Mouse (Mus musculus): ENCODE results near the gene Rom1. TPM values are rescaled to one million over a fixed set of nuclear protein-coding genes. Genes with fewer than 3 reads are reported as not detected.

Gene Rom1
- polyA plus RNA-seq, 1 experiment from 2014 or later, result 3.9 TPM

- peaks cover 4% of the 10 kb centered on the region; the same call in 1 of the 2 replicates for H3K36me3 ChIP-seq (ENCODE audit: control insufficient read depth, insufficient read depth, low read length)
- peak overlapping the region; percentile 93 for H3K9ac ChIP-seq (ENCODE audit: low read depth, low read length)
- peak overlapping the region; percentile 92 for H3K27ac ChIP-seq (ENCODE audit: low read depth, low read length)
- ATAC-seq (replicated peaks; ENCODE audit: low FRiP score), result no peak
- peaks cover 6% of the 10 kb centered on the region; the same call in 1 of the 2 replicates for H3K4me1 ChIP-seq (replicated peaks; ENCODE audit: control insufficient read depth, insufficient read depth, low read length)
- peak overlapping the region; percentile 88 for H3K4me2 ChIP-seq
- H3K4me3 ChIP-seq (ENCODE audit: low read depth, low read length), result peak overlapping the region; percentile 73
- DNase-seq (ENCODE audit: low spot score), result no peak
- H3K27me3 ChIP-seq (replicated peaks; ENCODE audit: control insufficient read depth, insufficient read depth, low read length), result no peaks in the 10 kb centered on the region
- 13% methylated on average over 19 of the region's 19 CpGs for WGBS
- H3K9me3 ChIP-seq (ENCODE audit: control insufficient read depth, low read length), result no peaks in the 10 kb centered on the region
Observed at GRCm38 (mm10) chr19:8887585-8888463, 41.3 kb downstream of the Rom1 start.

- DNase-seq (ENCODE audit: low spot score) (no peak), ATAC-seq (replicated peaks; ENCODE audit: low FRiP score) (no peak)
- Histone ChIP-seq H3K9ac (ENCODE audit: low read depth, low read length) (peak overlapping the region; percentile 93), H3K36me3 (ENCODE audit: control insufficient read depth, insufficient read depth, low read length) (peaks cover 4% of the 10 kb centered on the region; the same call in 1 of the 2 replicates), H3K27ac (ENCODE audit: low read depth, low read length) (peak overlapping the region; percentile 92), H3K27me3 (replicated peaks; ENCODE audit: control insufficient read depth, insufficient read depth, low read length) (no peaks in the 10 kb centered on the region), H3K9me3 (ENCODE audit: control insufficient read depth, low read length) (no peaks in the 10 kb centered on the region), H3K4me3 (ENCODE audit: low read depth, low read length) (peak overlapping the region; percentile 73), H3K4me2 (peak overlapping the region; percentile 88), H3K4me1 (replicated peaks; ENCODE audit: control insufficient read depth, insufficient read depth, low read length) (peaks cover 6% of the 10 kb centered on the region; the same call in 1 of the 2 replicates)
- 44% methylated on average over 1 of the region's 1 CpGs for WGBS
Observed at GRCm38 (mm10) chr19:8886916-8887584, 42.1 kb downstream of the Rom1 start.

- no peak within 1 kb of the TSS for H3K4me2 ChIP-seq
- ATAC-seq (replicated peaks; ENCODE audit: low FRiP score), result no peak
- H3K9ac ChIP-seq (ENCODE audit: low read depth, low read length), result no peak within 1 kb of the TSS
- no peaks in the 10 kb centered on the region for H3K27me3 ChIP-seq (replicated peaks; ENCODE audit: control insufficient read depth, insufficient read depth, low read length)
- peaks cover 12% of the 10 kb centered on the region for H3K4me1 ChIP-seq (replicated peaks; ENCODE audit: control insufficient read depth, insufficient read depth, low read length)
- no peak within 1 kb of the TSS for H3K4me3 ChIP-seq (ENCODE audit: low read depth, low read length)
- H3K9me3 ChIP-seq (ENCODE audit: control insufficient read depth, low read length), result no peaks in the 10 kb centered on the region
- WGBS, result 69% methylated on average over 3 of the region's 3 CpGs
- DNase-seq (ENCODE audit: low spot score), result no peak
- H3K36me3 ChIP-seq (ENCODE audit: control insufficient read depth, insufficient read depth, low read length), result no peaks in the 10 kb centered on the region
- no peak within 1 kb of the TSS for H3K27ac ChIP-seq (ENCODE audit: low read depth, low read length)
Observed at GRCm38 (mm10) chr19:8883616-8884015, 45.5 kb downstream of the Rom1 start, which contains the start of the genes Lbhd1 and Gm49403. TSS of gene Lbhd1 (plus strand) at chr19:8883732. TSS of gene Gm49403 (plus strand) at chr19:8883930.

GRCm38 (mm10) chr19:8881034-8881392 lies 48.1 kb downstream of the Rom1 start:
- WGBS, result 15% methylated on average over 3 of the region's 3 CpGs
- Histone ChIP-seq H3K4me2 (peak overlapping the region; percentile 92), H3K27me3 (replicated peaks; ENCODE audit: control insufficient read depth, insufficient read depth, low read length) (no peaks in the 10 kb centered on the region), H3K27ac (ENCODE audit: low read depth, low read length) (no peak overlapping the region), H3K4me1 (replicated peaks; ENCODE audit: control insufficient read depth, insufficient read depth, low read length) (peaks cover 8% of the 10 kb centered on the region), H3K36me3 (ENCODE audit: control insufficient read depth, insufficient read depth, low read length) (peaks cover 12% of the 10 kb centered on the region), H3K4me3 (ENCODE audit: low read depth, low read length) (peak overlapping the region; percentile 94), H3K9me3 (ENCODE audit: control insufficient read depth, low read length) (no peaks in the 10 kb centered on the region), H3K9ac (ENCODE audit: low read depth, low read length) (peak overlapping the region; percentile 95)
- ATAC-seq (replicated peaks; ENCODE audit: low FRiP score), result no peak
- no peak for DNase-seq (ENCODE audit: low spot score)

- Histone ChIP-seq H3K4me2 (peak within 1 kb of the TSS; percentile 92), H3K4me1 (replicated peaks; ENCODE audit: control insufficient read depth, insufficient read depth, low read length) (peaks cover 8% of the 10 kb centered on the region), H3K9me3 (ENCODE audit: control insufficient read depth, low read length) (no peaks in the 10 kb centered on the region), H3K27me3 (replicated peaks; ENCODE audit: control insufficient read depth, insufficient read depth, low read length) (no peaks in the 10 kb centered on the region), H3K27ac (ENCODE audit: low read depth, low read length) (peak within 1 kb of the TSS; percentile 79), H3K9ac (ENCODE audit: low read depth, low read length) (peak within 1 kb of the TSS; percentile 95), H3K36me3 (ENCODE audit: control insufficient read depth, insufficient read depth, low read length) (peaks cover 12% of the 10 kb centered on the region), H3K4me3 (ENCODE audit: low read depth, low read length) (peak within 1 kb of the TSS; percentile 94)
- peak; percentile 97 for ATAC-seq (replicated peaks; ENCODE audit: low FRiP score)
- peak; percentile 84 for DNase-seq (ENCODE audit: low spot score)
- WGBS, result under 1% methylated on average over 42 of the region's 42 CpGs
Observed at GRCm38 (mm10) chr19:8880311-8881033, 48.7 kb downstream of the Rom1 start, which contains the start of gene Uqcc3. TSS of gene Uqcc3 (minus strand) at chr19:8880923.

Small RNA genes lying within 50 kb of the gene (microRNA-seq; reads per million reads assigned to microRNA genes)
- not detected for gene Mir5136 (ENCODE audit: borderline number of aligned reads)

Other genes with a start within 250 kb of the Rom1 start
- gene Slc3a2, start 206.0 kb downstream of the Rom1 start, polyA plus RNA-seq (2014; fragmentation: Nextera tagmentation; extraction: Ambion mirVana), result 150 and 159 TPM in 2 replicates
- gene Wdr74, start 193.5 kb downstream of the Rom1 start, polyA plus RNA-seq (2014; fragmentation: Nextera tagmentation; extraction: Ambion mirVana), result 142 and 143 TPM in 2 replicates
- gene 1700092M07Rik, start 188.6 kb downstream of the Rom1 start, polyA plus RNA-seq (2014; fragmentation: Nextera tagmentation; extraction: Ambion mirVana), result 1.7 and 2.0 TPM in 2 replicates
- gene Stx5a, start 187.9 kb downstream of the Rom1 start, polyA plus RNA-seq (2014; fragmentation: Nextera tagmentation; extraction: Ambion mirVana), result 69.5 and 73.1 TPM in 2 replicates
- gene Nxf1, start 172.3 kb downstream of the Rom1 start, polyA plus RNA-seq (2014; fragmentation: Nextera tagmentation; extraction: Ambion mirVana), result 197 and 198 TPM in 2 replicates
- gene Tmem223, start 158.4 kb downstream of the Rom1 start, polyA plus RNA-seq (2014; fragmentation: Nextera tagmentation; extraction: Ambion mirVana), result 116 and 123 TPM in 2 replicates
- gene Tmem179b, start 154.9 kb downstream of the Rom1 start, polyA plus RNA-seq (2014; fragmentation: Nextera tagmentation; extraction: Ambion mirVana), result 116 and 119 TPM in 2 replicates
- 25.9 TPM in 2 replicates for gene Taf6l, start 142.9 kb downstream of the Rom1 start, polyA plus RNA-seq (2014; fragmentation: Nextera tagmentation; extraction: Ambion mirVana)
- gene Polr2g, start 130.8 kb downstream of the Rom1 start, polyA plus RNA-seq (2014; fragmentation: Nextera tagmentation; extraction: Ambion mirVana), result 152 and 159 TPM in 2 replicates
- gene Zbtb3, start 126.8 kb downstream of the Rom1 start, polyA plus RNA-seq (2014; fragmentation: Nextera tagmentation; extraction: Ambion mirVana), result 3.2 and 4.1 TPM in 2 replicates
- 43.8 and 46.8 TPM in 2 replicates for gene Ttc9c, start 110.0 kb downstream of the Rom1 start, polyA plus RNA-seq (2014; fragmentation: Nextera tagmentation; extraction: Ambion mirVana)
- 5.5 and 6.4 TPM in 2 replicates for gene Hnrnpul2, start 109.3 kb downstream of the Rom1 start, polyA plus RNA-seq (2014; fragmentation: Nextera tagmentation; extraction: Ambion mirVana)
- 0.40 TPM in 1 of 2 replicates, not detected in the other for gene AC129217.1, start 99.6 kb downstream of the Rom1 start, polyA plus RNA-seq (2014; fragmentation: Nextera tagmentation; extraction: Ambion mirVana)
- gene Bscl2, start 91.9 kb downstream of the Rom1 start, polyA plus RNA-seq (2014; fragmentation: Nextera tagmentation; extraction: Ambion mirVana), result 52.7 and 52.9 TPM in 2 replicates
- 2.1 and 2.3 TPM in 2 replicates for gene Gng3, start 90.2 kb downstream of the Rom1 start, polyA plus RNA-seq (2014; fragmentation: Nextera tagmentation; extraction: Ambion mirVana)
- gene Lrrn4cl, start 78.6 kb downstream of the Rom1 start, polyA plus RNA-seq (2014; fragmentation: Nextera tagmentation; extraction: Ambion mirVana), result 0.10 and 0.34 TPM in 2 replicates
- gene Ubxn1, start 57.9 kb downstream of the Rom1 start, polyA plus RNA-seq (2014; fragmentation: Nextera tagmentation; extraction: Ambion mirVana), result 198 and 204 TPM in 2 replicates
- gene Uqcc3, start 48.4 kb downstream of the Rom1 start, polyA plus RNA-seq (2014; fragmentation: Nextera tagmentation; extraction: Ambion mirVana), result 57.1 and 66.9 TPM in 2 replicates
- 133 and 147 TPM in 2 replicates for gene Lbhd1, start 45.6 kb downstream of the Rom1 start, polyA plus RNA-seq (2014; fragmentation: Nextera tagmentation; extraction: Ambion mirVana)
- gene Gm49403, start 45.4 kb downstream of the Rom1 start, polyA plus RNA-seq (2014; fragmentation: Nextera tagmentation; extraction: Ambion mirVana), result not detected in 2 replicates
- gene 1810009A15Rik, start 40.5 kb downstream of the Rom1 start, polyA plus RNA-seq (2014; fragmentation: Nextera tagmentation; extraction: Ambion mirVana), result 163 and 171 TPM in 2 replicates
- gene Gm49416, start 40.4 kb downstream of the Rom1 start, polyA plus RNA-seq (2014; fragmentation: Nextera tagmentation; extraction: Ambion mirVana), result not detected in 2 replicates
- 47.8 and 52.4 TPM in 2 replicates for gene Ints5, start 36.4 kb downstream of the Rom1 start, polyA plus RNA-seq (2014; fragmentation: Nextera tagmentation; extraction: Ambion mirVana)
- 91.8 and 106 TPM in 2 replicates for gene Ganab, start 31.3 kb downstream of the Rom1 start, polyA plus RNA-seq (2014; fragmentation: Nextera tagmentation; extraction: Ambion mirVana)
- gene B3gat3, start 9.0 kb downstream of the Rom1 start, polyA plus RNA-seq (2014; fragmentation: Nextera tagmentation; extraction: Ambion mirVana), result 32.3 and 34.8 TPM in 2 replicates
- 22.6 and 26.1 TPM in 2 replicates for gene Eml3, start 196 bp upstream of the Rom1 start, polyA plus RNA-seq (2014; fragmentation: Nextera tagmentation; extraction: Ambion mirVana)
- gene Mta2, start 12.5 kb upstream of the Rom1 start, polyA plus RNA-seq (2014; fragmentation: Nextera tagmentation; extraction: Ambion mirVana), result 75.6 and 81.1 TPM in 2 replicates
- gene Tut1, start 24.5 kb upstream of the Rom1 start, polyA plus RNA-seq (2014; fragmentation: Nextera tagmentation; extraction: Ambion mirVana), result 42.4 and 43.2 TPM in 2 replicates
- 598 and 618 TPM in 2 replicates for gene Eef1g, start 37.7 kb upstream of the Rom1 start, polyA plus RNA-seq (2014; fragmentation: Nextera tagmentation; extraction: Ambion mirVana)
- gene Ahnak, start 59.9 kb upstream of the Rom1 start, polyA plus RNA-seq (2014; fragmentation: Nextera tagmentation; extraction: Ambion mirVana), result 2.6 and 3.7 TPM in 2 replicates
- not detected in 2 replicates for gene Scgb1a1, start 158.6 kb upstream of the Rom1 start, polyA plus RNA-seq (2014; fragmentation: Nextera tagmentation; extraction: Ambion mirVana)
- 21.2 and 25.1 TPM in 2 replicates for gene Asrgl1, start 206.3 kb upstream of the Rom1 start, polyA plus RNA-seq (2014; fragmentation: Nextera tagmentation; extraction: Ambion mirVana)